Mouse (Mus musculus): ENCODE measurements around the gene Irak4. TPM values are rescaled to one million over a fixed set of nuclear protein-coding genes. Genes with fewer than 3 reads are reported as not detected.
A peak's percentile ranks its signal among the peaks of the same experiment; 100 is the strongest.

The Irak4 gene
- polyA plus RNA-seq, 1 experiment from 2014 or later, result 5.4 TPM

DNA sequence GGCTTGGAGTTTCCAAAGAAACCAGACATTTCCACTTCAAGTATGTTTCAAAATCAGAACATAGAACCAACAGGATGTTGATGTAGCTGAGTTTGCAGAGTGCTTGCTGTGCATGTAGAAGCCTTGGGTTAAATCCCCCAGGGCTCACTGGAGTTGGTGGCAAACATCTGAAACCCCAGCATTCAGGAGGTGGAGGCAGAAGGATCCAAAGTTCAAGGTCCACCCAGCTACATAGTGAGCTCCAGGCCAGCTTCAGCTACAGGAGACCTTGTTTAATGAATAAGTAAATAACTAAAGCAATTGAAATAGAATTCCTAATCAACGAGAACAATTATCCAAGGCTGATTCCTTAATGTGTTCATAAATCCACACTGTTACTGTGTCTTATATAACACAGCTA is 50.1 kb downstream of the Irak4 start:
- no peak overlapping the region for H3K27ac ChIP-seq (ENCODE audit: low read length)
- no peak overlapping the region for H3K4me3 ChIP-seq (ENCODE audit: low read length)
- no peaks in the 10 kb centered on the region for H3K36me3 ChIP-seq (ENCODE audit: control insufficient read depth, insufficient read depth)
- no peak overlapping the region for H3K4me2 ChIP-seq (ENCODE audit: low read depth, low read length)
- no peaks in the 10 kb centered on the region for H3K9me3 ChIP-seq (replicated peaks; ENCODE audit: control insufficient read depth, low read length)
- H3K4me1 ChIP-seq (ENCODE audit: control insufficient read depth, insufficient read depth, low read length), result no peaks in the 10 kb centered on the region
- H3K9ac ChIP-seq (ENCODE audit: low read length), result no peak overlapping the region
- ATAC-seq (replicated peaks; ENCODE audit: extremely low read depth, insufficient read depth, low FRiP score), result no peak
- 78% methylated on average over 1 of the region's 1 CpGs for WGBS
- H3K27me3 ChIP-seq (ENCODE audit: control insufficient read depth, insufficient read depth, low read length), result no peaks in the 10 kb centered on the region

DNA sequence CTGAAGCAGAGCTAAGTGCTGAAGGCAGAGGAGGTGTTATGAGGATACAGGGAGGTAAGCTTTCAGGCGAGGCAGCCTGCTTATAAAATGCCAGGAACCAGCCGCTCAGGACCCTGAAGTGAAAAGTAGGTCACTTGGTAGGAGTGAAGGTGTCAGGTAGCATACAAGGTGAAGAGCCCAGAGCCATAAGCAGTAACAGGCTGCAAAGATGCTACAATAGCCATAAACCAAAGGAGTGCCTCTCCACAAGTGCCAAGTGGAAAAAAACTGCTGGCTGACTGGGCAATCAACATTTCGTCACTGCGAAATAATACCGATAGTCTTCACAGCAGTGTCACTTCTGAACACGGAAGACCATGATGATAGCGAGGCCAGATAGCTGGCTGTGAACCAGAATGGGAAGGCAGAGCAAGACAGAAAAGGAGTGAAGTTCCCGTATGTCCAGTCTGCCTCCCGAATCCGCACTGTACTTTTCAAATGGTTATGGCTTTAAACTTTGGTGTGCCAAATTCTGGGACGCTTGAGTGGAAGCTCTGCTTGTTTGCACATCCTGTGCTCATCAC is 56.8 kb downstream of the Irak4 start:
- no peak for ATAC-seq (replicated peaks; ENCODE audit: extremely low read depth, insufficient read depth, low FRiP score)
- Histone ChIP-seq H3K9me3 (replicated peaks; ENCODE audit: control insufficient read depth, low read length) (no peaks in the 10 kb centered on the region), H3K27ac (ENCODE audit: low read length) (no peak overlapping the region), H3K36me3 (ENCODE audit: control insufficient read depth, insufficient read depth) (no peaks in the 10 kb centered on the region), H3K4me3 (ENCODE audit: low read length) (no peak overlapping the region), H3K27me3 (ENCODE audit: control insufficient read depth, insufficient read depth, low read length) (no peaks in the 10 kb centered on the region; the same call in 1 of the 2 replicates), H3K9ac (ENCODE audit: low read length) (no peak overlapping the region), H3K4me1 (ENCODE audit: control insufficient read depth, insufficient read depth, low read length) (no peaks in the 10 kb centered on the region), H3K4me2 (ENCODE audit: low read depth, low read length) (no peak overlapping the region)
- WGBS, result 65% methylated on average over 11 of the region's 11 CpGs

DNA sequence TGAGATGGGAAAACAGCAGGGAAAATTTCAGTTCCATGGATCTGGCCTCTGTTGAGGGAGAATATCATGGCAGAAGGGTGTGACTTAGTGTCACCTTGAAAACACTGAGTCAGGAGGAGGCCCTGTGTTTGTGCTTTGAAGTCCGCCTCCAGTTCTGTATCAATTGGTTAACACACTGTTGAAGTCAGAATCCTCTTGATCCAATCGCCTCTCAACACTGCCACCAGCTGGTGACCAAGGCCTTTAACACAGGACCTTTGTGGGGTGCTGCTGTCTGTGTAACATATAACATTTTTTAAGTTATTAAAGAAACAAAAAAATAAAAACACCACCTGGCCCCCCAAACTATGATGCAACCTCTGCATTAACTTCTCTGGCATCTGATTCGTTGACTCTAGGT is 57.9 kb downstream of the Irak4 start:
- 21% methylated on average over 3 of the region's 3 CpGs for WGBS
- H3K9ac ChIP-seq (ENCODE audit: low read length), result no peak overlapping the region
- no peak overlapping the region for H3K4me2 ChIP-seq (ENCODE audit: low read depth, low read length)
- no peaks in the 10 kb centered on the region for H3K36me3 ChIP-seq (ENCODE audit: control insufficient read depth, insufficient read depth)
- no peak for ATAC-seq (replicated peaks; ENCODE audit: extremely low read depth, insufficient read depth, low FRiP score)
- no peaks in the 10 kb centered on the region for H3K4me1 ChIP-seq (ENCODE audit: control insufficient read depth, insufficient read depth, low read length)
- no peak overlapping the region for H3K4me3 ChIP-seq (ENCODE audit: low read length)
- no peak overlapping the region for H3K27ac ChIP-seq (ENCODE audit: low read length)
- no peaks in the 10 kb centered on the region for H3K9me3 ChIP-seq (replicated peaks; ENCODE audit: control insufficient read depth, low read length)
- no peaks in the 10 kb centered on the region; the same call in 1 of the 2 replicates for H3K27me3 ChIP-seq (ENCODE audit: control insufficient read depth, insufficient read depth, low read length)

DNA sequence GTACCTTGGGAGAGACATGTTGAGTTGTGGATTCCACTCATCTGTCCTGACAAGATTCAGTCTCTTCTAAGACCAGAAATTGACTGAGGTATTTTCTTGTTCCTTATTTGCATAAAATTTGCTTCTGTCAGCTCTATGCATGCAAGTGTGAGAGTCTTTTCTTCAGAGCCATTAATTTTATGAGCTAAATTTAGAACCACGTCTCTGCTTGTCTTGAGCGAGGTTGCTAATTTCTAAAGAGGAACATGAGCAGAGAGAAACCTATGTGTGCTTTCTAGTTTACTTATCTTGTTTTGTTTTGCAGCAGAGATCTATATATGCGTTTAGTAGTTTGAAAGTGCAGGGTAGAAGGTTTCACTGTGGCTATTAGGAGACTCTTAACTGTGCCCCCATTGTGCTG is 59.0 kb downstream of the Irak4 start:
- Histone ChIP-seq H3K36me3 (ENCODE audit: control insufficient read depth, insufficient read depth) (no peaks in the 10 kb centered on the region), H3K27ac (ENCODE audit: low read length) (no peak overlapping the region), H3K4me3 (ENCODE audit: low read length) (no peak overlapping the region), H3K9ac (ENCODE audit: low read length) (no peak overlapping the region), H3K9me3 (replicated peaks; ENCODE audit: control insufficient read depth, low read length) (no peaks in the 10 kb centered on the region), H3K4me1 (ENCODE audit: control insufficient read depth, insufficient read depth, low read length) (no peaks in the 10 kb centered on the region), H3K4me2 (ENCODE audit: low read depth, low read length) (no peak overlapping the region), H3K27me3 (ENCODE audit: control insufficient read depth, insufficient read depth, low read length) (no peaks in the 10 kb centered on the region; the same call in 1 of the 2 replicates)
- 50% methylated on average over 3 of the region's 3 CpGs for WGBS
- no peak for ATAC-seq (replicated peaks; ENCODE audit: extremely low read depth, insufficient read depth, low FRiP score)

DNA sequence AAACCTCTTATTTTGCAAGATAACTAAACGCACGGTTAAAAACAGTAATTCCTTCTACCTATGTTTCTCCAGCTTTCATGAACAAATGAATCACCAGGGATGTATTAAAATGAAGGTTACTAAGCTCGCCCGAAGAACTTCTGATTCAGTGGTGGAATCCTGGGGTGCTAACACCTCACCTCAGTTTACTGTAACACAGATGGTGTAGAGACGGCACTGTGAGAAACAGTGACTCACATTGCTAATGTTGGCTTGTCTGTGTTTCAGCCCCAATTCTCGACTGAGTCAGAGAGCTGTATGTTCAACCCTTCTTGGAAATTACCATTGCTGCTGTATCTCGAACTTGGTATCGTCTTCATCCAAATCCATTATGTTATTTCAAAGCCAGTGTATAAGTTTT is 64.3 kb downstream of the Irak4 start:
- no peak for ATAC-seq (replicated peaks; ENCODE audit: extremely low read depth, insufficient read depth, low FRiP score)
- H3K4me2 ChIP-seq (ENCODE audit: low read depth, low read length), result no peak overlapping the region
- WGBS, result 85% methylated on average over 8 of the region's 8 CpGs
- H3K36me3 ChIP-seq (ENCODE audit: control insufficient read depth, insufficient read depth), result no peaks in the 10 kb centered on the region
- no peaks in the 10 kb centered on the region for H3K4me1 ChIP-seq (ENCODE audit: control insufficient read depth, insufficient read depth, low read length)
- H3K4me3 ChIP-seq (ENCODE audit: low read length), result no peak overlapping the region
- H3K27ac ChIP-seq (ENCODE audit: low read length), result no peak overlapping the region
- H3K9ac ChIP-seq (ENCODE audit: low read length), result no peak overlapping the region
- H3K27me3 ChIP-seq (ENCODE audit: control insufficient read depth, insufficient read depth, low read length), result no peaks in the 10 kb centered on the region
- H3K9me3 ChIP-seq (replicated peaks; ENCODE audit: control insufficient read depth, low read length), result no peaks in the 10 kb centered on the region

DNA sequence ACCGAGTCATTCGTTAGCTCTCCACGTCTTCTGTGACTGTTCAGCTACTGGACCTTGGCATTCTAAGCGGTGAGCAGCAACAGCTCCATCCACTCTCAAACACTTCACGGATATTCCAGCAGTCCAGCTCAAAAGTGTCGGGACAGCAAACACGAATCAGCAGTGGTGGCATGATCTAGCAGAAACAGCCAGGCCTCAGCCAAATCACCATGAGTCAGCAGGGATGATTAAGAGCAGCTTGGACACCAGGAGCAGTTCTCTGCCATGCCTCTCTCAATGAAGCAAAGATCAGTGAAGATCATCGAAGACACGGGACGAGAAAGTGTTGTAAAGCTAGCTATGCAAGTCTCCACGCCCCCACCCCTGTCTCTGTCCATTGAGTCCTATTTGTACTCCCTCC is 72.6 kb downstream of the Irak4 start:
- no peaks in the 10 kb centered on the region for H3K36me3 ChIP-seq (ENCODE audit: control insufficient read depth, insufficient read depth)
- H3K4me3 ChIP-seq (ENCODE audit: low read length), result no peak overlapping the region
- WGBS, result 83% methylated on average over 11 of the region's 11 CpGs
- no peaks in the 10 kb centered on the region for H3K4me1 ChIP-seq (ENCODE audit: control insufficient read depth, insufficient read depth, low read length)
- no peak overlapping the region for H3K4me2 ChIP-seq (ENCODE audit: low read depth, low read length)
- H3K27me3 ChIP-seq (ENCODE audit: control insufficient read depth, insufficient read depth, low read length), result no peaks in the 10 kb centered on the region
- H3K9me3 ChIP-seq (replicated peaks; ENCODE audit: control insufficient read depth, low read length), result no peaks in the 10 kb centered on the region
- no peak overlapping the region for H3K27ac ChIP-seq (ENCODE audit: low read length)
- no peak for ATAC-seq (replicated peaks; ENCODE audit: extremely low read depth, insufficient read depth, low FRiP score)
- no peak overlapping the region for H3K9ac ChIP-seq (ENCODE audit: low read length)

DNA sequence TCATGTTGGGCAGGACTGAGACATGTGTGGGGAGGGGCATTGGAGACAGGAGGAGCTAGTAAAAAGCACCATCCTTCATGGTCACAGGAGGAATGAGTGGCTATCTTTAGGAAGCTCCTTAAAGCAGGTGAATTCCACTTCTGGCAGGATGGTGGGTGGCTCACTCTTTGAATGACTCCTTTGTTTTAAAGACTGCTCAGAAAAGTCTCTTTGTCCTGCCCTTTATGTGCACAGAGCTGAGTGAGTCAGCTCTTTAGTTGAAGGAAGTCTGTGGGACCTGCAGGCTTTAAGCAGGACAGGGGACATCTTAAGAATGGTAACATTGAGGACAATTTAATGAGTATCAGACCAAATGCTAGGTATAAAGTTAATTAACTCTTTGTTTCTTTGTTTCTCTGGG is 77.5 kb downstream of the Irak4 start:
- H3K4me2 ChIP-seq (ENCODE audit: low read depth, low read length), result no peak overlapping the region

DNA sequence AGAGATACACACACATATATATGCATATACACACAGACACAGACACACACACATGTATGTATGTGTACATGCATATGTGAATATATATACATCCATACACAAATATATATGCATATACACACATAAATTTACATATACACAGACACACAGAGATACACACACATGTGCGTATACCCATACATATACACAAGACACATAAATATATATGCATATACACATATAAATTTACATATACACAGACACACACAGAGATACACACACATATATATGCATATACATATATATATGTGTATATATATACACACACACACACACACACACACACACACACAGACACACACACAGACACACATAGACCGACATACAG is 85.0 kb downstream of the Irak4 start:
- H3K27ac ChIP-seq (ENCODE audit: low read length), result no peak overlapping the region
- peaks cover 13% of the 10 kb centered on the region for H3K27me3 ChIP-seq (ENCODE audit: control insufficient read depth, insufficient read depth, low read length)
- 53% methylated on average over 2 of the region's 2 CpGs for WGBS
- H3K4me2 ChIP-seq (ENCODE audit: low read depth, low read length), result peak overlapping the region; percentile 99
- H3K4me3 ChIP-seq (ENCODE audit: low read length), result peak overlapping the region; percentile 64
- H3K36me3 ChIP-seq (ENCODE audit: control insufficient read depth, insufficient read depth), result no peaks in the 10 kb centered on the region
- H3K4me1 ChIP-seq (ENCODE audit: control insufficient read depth, insufficient read depth, low read length), result no peaks in the 10 kb centered on the region
- no peak for ATAC-seq (replicated peaks; ENCODE audit: extremely low read depth, insufficient read depth, low FRiP score)
- H3K9me3 ChIP-seq (replicated peaks; ENCODE audit: control insufficient read depth, low read length), result no peaks in the 10 kb centered on the region
- H3K9ac ChIP-seq (ENCODE audit: low read length), result peak overlapping the region; percentile 77

More for the DNA sequence above, 77.5 kb downstream of the Irak4 start:
- no peak for ATAC-seq (replicated peaks; ENCODE audit: extremely low read depth, insufficient read depth, low FRiP score)
- H3K9ac ChIP-seq (ENCODE audit: low read length), result no peak overlapping the region
- H3K27ac ChIP-seq (ENCODE audit: low read length), result no peak overlapping the region
- no peaks in the 10 kb centered on the region for H3K9me3 ChIP-seq (replicated peaks; ENCODE audit: control insufficient read depth, low read length)
- no peak overlapping the region for H3K4me3 ChIP-seq (ENCODE audit: low read length)
- no peaks in the 10 kb centered on the region; the same call in 1 of the 2 replicates for H3K27me3 ChIP-seq (ENCODE audit: control insufficient read depth, insufficient read depth, low read length)
- H3K4me1 ChIP-seq (ENCODE audit: control insufficient read depth, insufficient read depth, low read length), result no peaks in the 10 kb centered on the region
- H3K36me3 ChIP-seq (ENCODE audit: control insufficient read depth, insufficient read depth), result no peaks in the 10 kb centered on the region

DNA sequence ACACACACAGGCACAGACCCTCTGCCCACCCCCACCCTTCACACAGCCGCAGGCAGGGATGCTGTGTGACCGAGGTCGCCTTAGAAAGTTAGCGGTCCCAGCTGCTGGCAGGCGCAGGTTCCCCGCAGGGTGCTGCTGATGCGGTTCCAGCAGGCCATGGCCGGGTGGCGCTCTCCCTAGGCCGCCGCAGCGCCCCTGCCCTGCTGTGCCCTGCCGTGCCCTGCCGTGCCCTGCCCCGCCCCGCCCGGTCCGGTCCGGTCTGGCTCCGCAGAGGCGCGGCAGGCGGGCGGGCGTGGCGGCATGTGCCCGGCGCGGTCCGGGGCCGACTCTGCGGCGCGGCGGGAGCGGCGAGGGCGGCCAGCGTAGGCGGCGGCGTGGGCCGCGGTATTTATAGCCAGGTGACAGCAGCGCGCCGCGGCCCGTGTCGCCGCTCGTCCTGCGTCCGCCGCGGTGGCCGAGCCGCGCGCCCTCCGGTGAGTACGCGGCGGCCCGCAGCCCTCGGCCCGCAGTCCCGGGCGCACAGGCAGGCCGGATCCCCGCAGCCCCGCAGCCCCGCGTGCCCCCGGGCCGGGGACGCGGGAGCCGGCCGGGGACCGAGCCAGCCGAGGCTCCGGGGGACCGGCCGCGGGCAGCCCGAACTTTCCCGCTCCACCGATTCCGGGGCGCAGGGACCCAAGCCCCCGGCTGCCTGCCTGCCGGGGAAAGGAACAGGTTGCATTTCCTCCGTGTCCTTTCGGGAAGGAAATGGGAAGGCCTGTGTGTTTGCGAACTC is 85.6 kb downstream of the Irak4 start, which contains the start of gene Tmem117:
Gene Tmem117 (plus strand): TSS at position 403 of the 772 bp plus-strand sequence.
- H3K9me3 ChIP-seq (replicated peaks; ENCODE audit: control insufficient read depth, low read length), result no peaks in the 10 kb centered on the region
- WGBS, result under 1% methylated on average over 96 of the region's 96 CpGs

More for the DNA sequence above, 85.6 kb downstream of the Irak4 start, which contains the start of gene Tmem117:
- Histone ChIP-seq H3K9ac (ENCODE audit: low read length) (peak within 1 kb of the TSS; percentile 77), H3K27ac (ENCODE audit: low read length) (no peak within 1 kb of the TSS), H3K4me3 (ENCODE audit: low read length) (peak within 1 kb of the TSS; percentile 64), H3K4me1 (ENCODE audit: control insufficient read depth, insufficient read depth, low read length) (no peaks in the 10 kb centered on the region), H3K27me3 (ENCODE audit: control insufficient read depth, insufficient read depth, low read length) (peaks cover 13% of the 10 kb centered on the region), H3K4me2 (ENCODE audit: low read depth, low read length) (peak within 1 kb of the TSS; percentile 99), H3K36me3 (ENCODE audit: control insufficient read depth, insufficient read depth) (no peaks in the 10 kb centered on the region)
- peak; percentile 84 for ATAC-seq (replicated peaks; ENCODE audit: extremely low read depth, insufficient read depth, low FRiP score)

All from heart, embryonic 16.5 days (tissue).